Mouse (Mus musculus): ENCODE results near the gene Ap1s1.

Ap1s1 gene

DNA sequence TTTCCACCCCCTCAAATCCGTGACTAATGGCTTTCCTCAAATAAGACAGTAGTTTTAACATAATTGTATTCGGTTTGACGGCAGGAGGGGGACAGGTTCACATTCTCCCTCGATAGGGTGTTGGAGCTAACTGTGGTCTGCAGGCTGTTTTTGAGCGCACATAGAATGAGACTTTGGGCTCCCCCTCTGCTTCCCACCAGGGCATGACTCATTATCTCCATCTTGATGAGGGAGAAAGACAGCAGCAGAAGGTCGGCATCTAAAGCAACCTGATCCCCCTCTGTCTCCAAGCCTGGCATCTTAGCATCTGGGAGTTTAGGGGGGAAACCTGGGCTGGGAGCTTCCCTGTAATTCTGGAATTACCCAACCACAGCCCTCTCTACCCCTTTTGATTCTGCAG lies 19.5 kb upstream of the Ap1s1 start:
- DNase-seq (ENCODE audit: low spot score in 2 of 2), result no peak

DNA sequence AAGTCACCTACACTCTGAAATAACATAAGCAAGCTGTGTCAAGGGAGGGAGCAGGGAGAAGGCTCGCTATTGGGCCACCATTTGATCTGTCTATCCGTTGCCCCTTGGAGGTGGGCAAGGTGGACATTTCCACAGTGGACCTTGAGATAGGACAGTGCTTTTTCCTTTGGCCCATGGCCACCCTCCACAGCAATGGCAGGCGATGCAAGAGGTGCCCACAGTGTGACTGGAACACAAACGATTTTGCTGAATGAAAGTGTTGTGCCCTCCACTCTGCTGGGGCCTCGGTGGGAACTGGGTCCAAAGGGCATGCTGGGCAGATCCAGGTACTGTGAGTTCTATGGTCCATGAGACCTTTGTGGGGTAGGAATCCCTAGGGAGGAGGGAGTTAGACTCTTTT lies 16.7 kb upstream of the Ap1s1 start:
- DNase-seq (ENCODE audit: low spot score in 2 of 2), result no peak

DNA sequence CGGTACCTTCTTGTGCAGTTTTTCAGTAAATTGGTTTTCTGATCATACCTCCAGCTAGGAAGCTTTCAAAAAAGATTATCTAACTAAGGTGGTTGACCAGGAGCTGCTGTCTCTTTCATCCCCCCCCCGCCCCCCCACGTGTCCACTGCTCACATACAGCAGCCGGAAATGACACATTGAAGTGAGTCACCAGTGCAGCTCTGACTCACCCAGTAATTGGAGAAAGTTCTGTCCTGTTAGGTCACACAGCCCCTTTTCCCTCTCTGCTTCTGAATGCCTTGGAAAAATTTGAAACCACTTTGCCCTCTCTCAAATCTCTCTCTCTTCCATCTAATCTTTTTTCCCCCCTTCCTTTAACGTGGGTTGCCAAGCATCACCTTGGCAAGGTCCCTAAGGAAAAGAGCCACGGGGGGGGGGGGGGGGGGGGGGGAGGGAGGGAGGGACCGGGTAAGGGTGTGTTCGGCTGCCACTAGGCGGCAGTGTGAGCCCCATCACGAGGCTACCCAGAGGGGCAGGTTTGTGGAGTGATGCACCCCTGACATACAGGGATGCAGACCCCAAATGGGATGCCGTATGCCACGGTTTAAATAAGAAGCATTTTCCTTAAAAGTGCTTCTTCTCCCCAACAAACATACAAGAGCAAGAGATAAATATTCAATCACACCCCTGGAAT lies 16.0 kb upstream of the Ap1s1 start:
- peak in 1 of 2 experiments; percentile 16 for DNase-seq (ENCODE audit: low spot score in 2 of 2)

DNA sequence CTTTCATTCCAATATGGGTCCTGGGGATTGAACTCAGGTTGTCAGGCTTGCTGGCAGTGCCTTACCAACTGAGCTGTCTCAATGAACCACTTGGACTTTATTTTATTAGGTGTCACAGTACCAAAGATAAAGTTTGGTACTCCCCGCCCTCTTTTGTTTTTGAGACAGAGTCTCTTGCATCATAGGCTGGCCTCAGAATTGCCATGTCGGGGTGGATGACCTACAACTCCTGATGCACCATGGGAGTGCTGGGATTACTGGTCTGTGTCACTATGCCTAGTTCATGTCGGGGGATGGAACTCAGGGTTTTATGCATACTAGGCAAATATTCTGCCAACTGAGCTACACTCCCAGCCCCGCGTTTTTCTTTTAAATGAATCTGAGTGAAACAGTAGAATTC lies 8.9 kb upstream of the Ap1s1 start:
- DNase-seq (ENCODE audit: low spot score in 2 of 2), result no peak

DNA sequence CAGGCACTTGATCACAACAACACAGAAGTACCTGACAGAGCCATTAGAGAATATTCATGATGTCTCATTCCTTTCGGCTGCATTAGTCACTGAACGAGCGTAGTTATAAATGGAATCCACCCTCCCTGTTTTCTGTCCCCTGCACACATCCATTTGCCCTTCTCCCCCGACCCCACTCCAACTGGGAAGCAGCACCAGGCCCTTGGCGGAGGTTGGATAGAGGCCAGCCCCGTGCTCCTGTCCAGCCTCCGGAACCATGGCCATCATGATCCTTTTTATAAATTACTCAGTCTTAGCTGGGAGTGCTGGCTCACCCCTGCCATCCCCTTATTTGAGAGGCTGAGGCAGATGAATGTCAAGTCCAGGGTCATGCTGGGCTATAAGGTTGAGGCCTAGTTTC lies 8.4 kb upstream of the Ap1s1 start:
- no peak for DNase-seq (ENCODE audit: low spot score in 2 of 2)

DNA sequence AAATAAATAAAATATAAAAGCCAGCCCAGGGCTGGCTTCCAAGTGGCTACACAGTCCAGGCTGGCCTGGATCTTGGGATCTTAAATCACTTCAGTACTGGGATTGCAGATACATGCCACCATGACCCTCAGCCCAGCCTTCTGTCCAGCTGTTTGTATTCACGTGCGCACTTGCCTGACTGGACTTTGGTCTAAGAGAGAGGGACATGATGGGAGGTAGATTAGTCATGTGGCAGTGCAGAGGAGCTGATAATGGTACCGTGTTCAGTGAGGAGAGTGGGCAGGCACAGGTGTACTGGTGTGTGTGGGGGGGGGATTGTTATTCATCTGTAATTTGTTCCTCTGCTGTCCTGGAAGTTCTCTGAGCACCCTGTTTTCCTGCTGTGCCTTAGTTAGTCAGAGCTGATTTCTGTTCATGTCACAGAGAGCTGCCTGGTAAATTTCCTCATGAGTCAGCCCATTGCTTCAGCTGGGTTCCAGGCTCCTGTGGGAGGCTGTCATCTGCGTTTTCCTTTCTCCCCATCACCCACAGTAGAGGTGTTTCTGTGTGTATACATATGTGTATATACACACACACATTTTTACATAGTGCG lies 6.1 kb upstream of the Ap1s1 start:
- DNase-seq (ENCODE audit: low spot score in 2 of 2), result no peak

DNA sequence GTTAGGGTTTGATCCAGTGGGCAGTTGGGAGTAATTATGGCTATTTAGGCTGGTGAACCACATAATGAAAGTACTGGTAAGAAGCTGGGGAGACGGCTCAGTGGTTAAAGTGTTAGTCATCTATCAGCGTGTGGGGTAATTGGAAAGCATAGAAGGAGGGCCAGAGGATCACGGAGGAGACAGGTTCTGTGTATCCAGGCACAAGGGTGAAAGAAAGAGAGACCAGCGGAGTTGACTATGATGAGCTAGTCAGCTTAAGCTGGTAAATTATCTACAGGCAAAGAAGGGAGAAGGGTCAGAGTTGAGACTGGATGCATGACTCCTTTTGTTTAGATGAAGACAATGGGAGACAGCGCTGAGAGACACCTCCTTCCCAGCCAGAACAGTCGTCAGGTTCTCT lies 5.2 kb upstream of the Ap1s1 start:
- no peak for DNase-seq (ENCODE audit: low spot score in 2 of 2)

DNA sequence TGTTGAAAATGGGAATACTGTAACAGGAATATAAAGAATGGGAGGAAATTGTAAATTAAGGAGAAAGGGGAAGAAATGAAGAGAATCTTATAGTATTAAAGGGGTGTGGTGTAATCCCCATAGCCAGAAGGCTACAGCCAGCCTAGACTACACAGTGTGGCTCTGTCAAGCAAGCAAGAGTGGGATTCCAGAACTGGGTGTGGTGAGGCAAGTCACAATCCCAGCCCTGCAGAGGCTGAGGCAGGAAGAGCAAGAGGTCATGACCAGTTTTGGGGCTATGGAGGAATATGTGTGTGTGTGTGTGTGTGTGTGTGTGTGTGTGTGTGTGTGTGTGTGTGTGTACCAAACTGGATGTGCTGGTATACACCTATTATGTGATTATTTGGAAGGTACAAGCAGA lies 1.1 kb upstream of the Ap1s1 start:
- DNase-seq (ENCODE audit: low spot score in 2 of 2), result no peak

DNA sequence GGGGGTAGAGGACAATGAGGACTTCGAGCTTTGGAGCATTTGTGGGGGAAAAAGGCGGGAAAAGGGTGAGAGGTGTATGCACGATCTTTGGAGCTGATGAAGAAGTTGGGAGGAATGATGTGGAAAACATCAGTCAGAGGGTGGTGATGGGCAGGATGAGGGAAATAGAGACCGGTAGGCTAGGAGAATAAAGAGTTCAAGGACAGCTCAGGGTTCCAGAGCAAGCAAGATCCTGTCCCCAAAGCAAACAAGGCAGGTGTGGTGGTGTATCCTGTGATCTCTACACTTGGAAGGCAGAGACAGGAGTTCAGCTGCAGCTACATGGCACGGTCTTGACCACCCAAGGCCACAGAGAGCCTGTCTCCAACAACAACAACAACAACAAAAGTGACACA lies 386 bp upstream of the Ap1s1 start:
- DNase-seq (ENCODE audit: low spot score in 2 of 2), result no peak

DNA sequence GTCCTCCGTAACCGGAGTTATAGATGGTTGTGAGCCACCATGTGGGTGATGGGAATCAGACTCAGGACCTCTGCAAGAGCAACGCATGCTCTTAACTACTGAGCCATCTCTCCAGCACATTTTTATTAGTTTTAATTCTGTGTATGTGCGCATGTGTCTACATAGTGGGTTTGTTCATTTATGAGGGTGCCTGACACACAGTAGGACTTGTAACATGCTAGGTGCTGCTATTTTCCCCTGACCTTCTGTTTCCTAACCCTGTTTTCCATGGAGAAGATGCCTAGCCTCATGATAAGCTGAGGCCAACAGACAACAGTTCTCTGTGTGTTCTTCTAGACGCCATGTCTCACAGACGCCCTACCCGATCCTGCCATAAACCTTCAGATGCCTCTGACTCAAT lies 1.9 kb downstream of the Ap1s1 start:
- no peak for DNase-seq (ENCODE audit: low spot score in 2 of 2)

DNA sequence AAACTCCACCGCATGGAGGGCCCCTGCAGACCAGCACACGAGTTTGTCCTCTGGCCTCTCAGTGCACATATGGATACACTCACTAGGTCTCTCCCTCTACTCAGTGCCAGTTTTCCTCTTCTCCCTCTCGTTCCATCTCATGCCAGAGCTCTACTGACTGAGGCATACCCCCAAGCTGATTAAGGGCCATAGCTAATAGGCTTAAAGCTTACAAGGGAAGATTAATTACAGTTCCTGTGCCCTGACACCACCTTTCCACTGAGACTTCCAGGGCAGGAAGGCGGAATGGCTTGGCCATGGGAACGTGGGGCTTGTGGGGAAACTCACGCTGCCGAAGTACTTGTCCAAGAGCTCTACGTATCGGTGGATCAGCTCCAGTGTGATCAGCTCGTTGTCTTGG lies 4.5 kb downstream of the Ap1s1 start:
- no peak for DNase-seq (ENCODE audit: low spot score in 2 of 2)

DNA sequence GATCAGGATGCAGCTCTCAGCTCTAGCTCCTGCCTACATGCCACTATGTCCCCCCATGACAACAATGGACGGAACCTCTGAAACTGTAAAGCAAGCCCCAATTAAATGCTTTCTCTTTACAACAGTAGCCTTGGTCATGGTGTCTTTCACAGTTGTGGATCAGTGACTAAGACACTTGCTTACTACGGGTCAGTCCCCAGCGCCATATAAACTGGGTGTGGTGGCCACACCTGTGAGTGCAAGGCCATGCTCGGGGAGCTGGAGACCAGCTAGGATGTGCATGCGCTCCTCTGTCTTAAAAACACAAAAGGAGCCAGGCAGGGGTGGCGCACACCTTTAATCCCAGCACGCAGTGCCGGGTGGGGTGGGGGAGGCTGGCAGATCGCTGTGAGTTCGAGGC lies 6.5 kb downstream of the Ap1s1 start:
- DNase-seq (ENCODE audit: low spot score in 2 of 2), result no peak

DNA sequence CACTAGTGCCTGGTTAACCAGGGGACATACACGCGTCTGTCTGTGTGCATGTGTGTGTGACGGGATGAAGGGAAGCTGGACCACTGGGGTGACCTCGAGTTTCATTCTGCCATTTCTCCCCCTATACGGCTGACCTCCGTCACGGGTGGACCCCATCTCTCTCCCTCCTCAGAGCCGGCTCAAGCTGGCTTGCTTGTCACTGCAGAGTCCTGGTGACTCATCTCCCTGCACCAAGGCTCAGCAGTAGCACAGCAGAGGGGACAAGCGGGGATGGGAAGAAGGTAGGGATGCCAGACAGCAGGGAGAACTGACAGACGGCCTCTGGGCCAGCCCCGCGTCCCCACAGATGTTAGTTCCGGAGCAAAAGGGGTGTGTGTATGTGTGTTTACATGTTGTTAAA lies 9.7 kb downstream of the Ap1s1 start:
- DNase-seq (ENCODE audit: low spot score in 2 of 2), result no peak

DNA sequence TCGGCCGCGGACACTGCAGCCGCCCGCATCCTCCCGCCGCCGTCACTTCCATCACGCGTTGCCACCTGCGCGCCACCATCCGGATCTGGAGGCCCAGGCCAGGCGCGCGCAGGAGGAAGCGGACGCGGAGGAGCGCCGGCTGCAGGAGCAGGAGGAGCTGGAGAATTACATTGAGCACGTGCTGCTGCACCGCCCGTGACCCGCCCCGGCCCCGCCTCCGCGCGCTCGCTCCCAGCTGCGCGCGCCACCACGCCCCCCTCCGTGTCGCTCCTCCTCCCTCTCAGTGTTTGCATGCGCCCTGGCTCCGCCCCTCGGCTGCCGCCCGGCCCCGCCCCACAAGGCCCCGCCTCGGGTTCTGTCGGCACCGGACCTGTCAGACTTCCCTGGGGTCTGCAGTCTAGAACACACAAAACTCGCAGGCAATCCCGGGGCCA lies 13.3 kb downstream of the Ap1s1 start:
- peak; percentile 79 to 82 for DNase-seq (ENCODE audit: low spot score in 2 of 2)

DNA sequence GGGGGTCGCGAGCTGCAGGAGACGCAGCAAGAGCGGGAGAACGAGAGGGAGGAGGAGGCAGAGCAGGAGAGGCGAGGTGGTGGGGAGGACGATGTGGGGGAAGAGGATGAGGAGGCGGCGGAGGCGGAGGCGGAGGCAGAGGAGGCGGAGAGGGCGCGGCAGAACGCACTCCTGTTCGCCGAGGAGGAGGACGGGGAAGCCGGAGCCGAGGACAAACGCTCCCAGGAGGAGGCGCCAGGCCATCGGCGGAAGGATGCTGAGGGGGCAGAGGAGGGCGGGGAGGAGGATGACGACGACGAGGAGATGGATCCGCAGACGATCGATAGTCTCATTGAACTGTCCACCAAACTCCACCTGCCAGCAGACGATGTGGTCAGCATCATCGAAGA lies 13.9 kb downstream of the Ap1s1 start:
- peak in 1 of 2 experiments; percentile 5 for DNase-seq (ENCODE audit: low spot score in 2 of 2)

DNA sequence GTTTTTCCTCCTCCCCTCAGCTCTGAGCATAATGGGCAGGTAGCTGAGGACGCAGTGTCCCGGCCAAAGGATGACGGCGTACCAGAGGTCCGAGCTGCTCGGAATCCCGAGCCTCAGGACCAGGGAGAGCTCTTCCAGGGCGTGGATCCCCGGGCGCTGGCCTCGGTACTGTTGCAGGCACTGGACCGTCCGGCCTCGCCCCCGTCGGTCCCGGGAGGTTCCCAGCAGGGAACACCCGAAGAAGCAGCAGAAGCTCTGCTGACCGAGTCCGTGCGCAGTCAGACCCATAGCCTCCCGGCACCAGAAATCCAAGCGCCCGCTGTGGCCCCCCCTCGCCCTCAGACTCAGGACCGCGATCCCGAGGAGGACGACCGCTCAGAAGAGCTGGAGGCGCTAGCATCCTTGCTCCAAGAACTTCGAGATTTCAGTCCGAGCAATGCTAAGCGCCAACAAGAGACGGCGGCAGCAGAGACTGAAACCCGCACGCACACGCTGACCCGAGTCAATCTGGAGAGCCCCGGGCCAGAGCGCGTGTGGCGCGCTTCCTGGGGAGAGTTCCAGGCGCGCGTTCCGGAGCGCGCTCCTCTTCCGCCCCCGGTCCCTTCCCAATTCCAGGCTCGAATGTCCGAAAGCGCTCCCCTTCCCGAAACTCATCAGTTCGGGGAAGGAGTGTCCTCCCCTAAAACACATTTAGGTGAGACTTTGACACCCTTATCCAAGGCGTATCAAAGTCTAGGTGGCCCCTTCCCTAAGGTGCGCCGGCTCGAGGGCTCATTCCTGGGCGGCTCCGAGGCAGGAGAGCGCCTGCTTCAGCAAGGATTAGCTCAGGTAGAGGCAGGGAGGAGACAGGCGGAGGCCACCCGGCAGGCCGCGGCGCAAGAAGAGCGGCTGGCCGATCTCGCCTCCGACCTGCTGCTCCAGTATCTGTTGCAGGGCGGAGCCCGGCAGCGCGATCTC lies 14.6 kb downstream of the Ap1s1 start:
- DNase-seq (ENCODE audit: low spot score in 2 of 2), result no peak

DNA sequence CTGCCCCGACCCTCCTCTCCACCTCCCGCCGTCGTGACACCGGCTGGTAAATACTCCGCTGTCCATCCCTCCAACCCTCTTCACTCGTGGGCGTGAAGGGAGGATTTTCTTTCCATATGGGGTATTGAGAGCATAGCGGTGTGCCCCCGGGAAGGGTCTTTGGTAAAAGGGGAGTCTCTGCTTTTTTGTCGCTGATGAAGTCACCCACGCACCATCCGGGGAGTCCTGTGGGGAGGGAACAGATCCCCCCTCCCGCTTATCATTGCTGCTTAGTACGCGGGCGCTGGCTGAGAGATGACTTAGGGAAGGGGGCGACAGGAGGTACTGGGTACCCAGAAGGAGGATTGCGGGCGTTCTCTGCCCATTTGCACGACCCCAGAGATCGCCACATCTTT lies 15.5 kb downstream of the Ap1s1 start:
- DNase-seq (ENCODE audit: low spot score in 2 of 2), result no peak

DNA sequence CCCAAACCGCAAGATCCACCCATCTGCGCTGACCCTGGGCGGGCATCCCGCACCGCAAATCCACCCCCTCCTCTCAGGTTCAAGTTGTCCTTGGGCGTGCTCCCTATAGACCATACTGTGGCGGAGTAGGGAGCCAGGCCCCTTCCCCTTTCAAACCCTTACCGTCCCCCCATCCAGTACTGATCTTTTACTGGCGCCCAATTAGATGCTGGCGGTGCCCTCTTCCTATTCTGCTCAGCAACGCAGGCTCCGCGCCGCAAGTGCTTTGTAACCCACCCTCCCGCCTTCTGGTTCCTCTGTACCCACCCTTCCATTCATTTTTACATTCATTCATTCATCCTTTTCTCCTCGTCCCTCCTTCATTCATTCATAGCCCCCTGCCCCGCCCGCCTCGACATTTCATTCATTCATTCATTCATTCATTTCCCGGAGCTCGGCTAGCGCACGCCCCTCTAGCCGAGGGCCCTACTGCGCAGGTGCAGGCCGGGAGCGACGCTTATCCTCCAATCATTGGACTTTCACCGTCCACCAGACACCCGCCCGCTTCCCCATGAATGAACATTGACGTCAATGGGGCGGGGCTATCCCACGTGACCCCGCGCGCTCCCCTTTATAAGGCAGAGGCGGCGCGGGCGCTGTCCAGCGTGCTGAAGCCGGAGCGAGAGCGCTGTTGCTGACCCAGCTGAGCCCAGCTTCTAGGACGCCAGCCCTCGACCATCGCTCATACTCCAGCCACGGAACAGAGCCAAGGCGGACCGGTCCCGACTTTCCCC lies 16.1 kb downstream of the Ap1s1 start:
- DNase-seq (ENCODE audit: low spot score in 2 of 2), result peak; percentile 88 to 91

DNA sequence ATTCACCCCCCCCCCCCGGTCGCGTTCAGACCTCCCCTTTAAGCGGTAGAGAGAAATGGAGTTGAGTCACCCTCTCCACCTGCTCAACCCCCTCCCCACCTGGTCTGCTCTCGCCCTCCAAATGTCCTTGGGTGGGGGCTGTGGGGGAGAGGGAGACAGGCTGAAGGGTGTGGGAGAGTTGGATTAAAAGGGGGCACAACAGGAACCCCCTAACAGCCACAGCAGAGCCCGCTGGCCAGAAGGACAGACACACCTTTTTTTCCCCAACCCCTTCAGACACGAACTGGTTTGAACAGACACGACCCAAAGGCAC lies 16.7 kb downstream of the Ap1s1 start:
- DNase-seq (ENCODE audit: low spot score in 2 of 2), result no peak

DNA sequence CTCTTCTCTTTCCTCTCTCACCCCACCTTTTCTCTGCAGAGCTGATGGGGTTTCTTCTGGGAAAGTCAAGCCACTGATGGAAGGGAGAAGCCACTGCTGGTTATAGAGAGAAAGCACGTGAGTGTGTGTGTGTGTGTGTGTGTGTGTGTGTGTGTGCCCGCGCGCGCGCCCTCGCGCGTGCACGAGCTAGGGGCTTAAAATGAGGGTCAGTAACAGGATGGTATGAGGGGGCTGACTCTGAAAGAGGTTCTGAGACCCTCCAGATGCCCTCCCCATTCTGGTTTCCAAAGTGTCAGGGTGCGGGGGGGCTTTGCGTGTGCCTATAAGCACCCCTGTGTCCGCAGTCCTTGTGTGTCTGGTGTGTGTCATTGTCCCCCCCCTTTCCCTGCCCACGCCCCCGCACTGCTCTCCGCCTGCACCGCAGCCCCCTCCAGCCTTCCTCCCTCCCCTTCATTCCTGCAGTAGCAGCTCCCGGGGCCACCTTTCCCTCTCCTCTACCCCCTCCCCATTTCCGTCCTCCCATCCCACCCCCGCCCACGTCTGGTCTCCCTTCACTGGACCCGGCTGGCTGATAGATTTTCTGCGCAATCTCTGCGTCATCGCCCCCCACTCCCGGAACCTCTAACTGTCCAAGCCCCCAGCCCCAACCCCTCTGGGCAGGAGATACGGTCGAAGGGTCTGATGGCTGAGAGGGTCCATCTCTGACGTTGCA lies 17.2 kb downstream of the Ap1s1 start:
- no peak for DNase-seq (ENCODE audit: low spot score in 2 of 2)

DNA sequence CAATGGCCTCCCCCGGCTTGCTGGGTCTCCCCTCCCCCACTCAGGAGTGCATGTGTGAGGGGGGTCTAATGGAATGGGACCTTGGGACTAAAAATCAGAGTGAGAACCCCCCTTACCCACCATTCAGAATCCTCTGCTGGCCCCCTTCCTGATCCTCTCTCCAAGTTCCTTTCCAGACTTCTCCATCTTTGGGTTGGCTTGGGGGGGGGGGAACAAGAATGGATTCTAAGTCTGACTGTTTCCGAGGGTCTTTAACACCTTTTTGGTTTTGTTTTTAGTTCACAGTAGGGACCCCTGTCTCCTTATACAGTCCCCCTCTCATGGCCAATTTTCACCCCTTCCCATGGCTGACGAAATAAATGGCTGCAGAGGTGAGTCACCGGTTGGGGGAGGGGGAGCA lies 19.8 kb downstream of the Ap1s1 start, which contains the start of gene Vgf:
Vgf (plus strand) TSS at position 301 of the 400 bp plus-strand sequence.
- DNase-seq (ENCODE audit: low spot score in 2 of 2), result no peak
